ENCODE assay signal across 24 mouse cellular contexts in the genomic region with DNA sequence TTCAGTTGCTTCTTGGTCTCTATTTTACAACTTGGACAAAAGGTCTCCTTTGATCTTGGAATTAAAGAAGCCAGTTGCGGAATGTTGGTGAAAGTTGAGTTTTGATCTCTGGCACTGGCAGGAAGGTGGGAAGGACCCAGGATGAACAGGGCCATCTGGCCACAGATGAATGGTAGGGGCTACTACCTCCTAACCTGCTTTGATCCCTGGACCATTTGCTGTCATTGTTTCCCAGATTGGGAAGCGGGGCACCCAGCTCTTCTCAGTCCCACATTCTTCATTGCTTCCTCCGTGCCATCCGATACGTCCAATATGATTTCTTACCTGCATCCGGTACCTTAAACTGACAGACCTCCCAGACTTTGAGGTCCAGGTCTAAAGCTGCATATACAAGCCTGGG. TPM values are rescaled to one million over a fixed set of nuclear protein-coding genes. Genes with fewer than 3 reads are reported as not detected.
DNase-seq lines count a peak whose midpoint lies in the region; ATAC-seq and TF ChIP-seq lines count a peak whose summit lies in the region.
"Had no signal": no experiment of that assay in that cellular context is flagged by ENCODE, and none has a peak within 500 bp of the region (broad histone marks: within the 10 kb centered on the region; RNA-seq: fewer than 3 reads in every experiment).

No protein-coding gene starts in this region.

- ATAC-seq in kidney, embryonic 14.5 days (ENCODE audit: low FRiP score, low TSS enrichment): peak; percentile 72; the same call in 1 of the 2 replicates
- ATAC-seq in kidney, postnatal 0 days (replicated peaks; ENCODE audit: low FRiP score, low read depth): no peak
- ATAC-seq in megakaryocyte, adult 5-6 weeks (ENCODE audit: poor library complexity, severe bottlenecking): no peak
- ATAC-seq: forebrain, embryonic 13.5 days; forebrain, embryonic 16.5 days; hindbrain, embryonic 16.5 days had no signal

- H3K9me3 ChIP-seq in kidney, embryonic 14.5 days (ENCODE audit: control insufficient read depth, low read length): no peaks in the 10 kb centered on the region
- no peaks in the 10 kb centered on the region for H3K9me3 ChIP-seq in kidney, postnatal 0 days (replicated peaks; ENCODE audit: low read length)
- H3K9me3 ChIP-seq in megakaryocyte, embryonic 14.5 days: no peaks in the 10 kb centered on the region
- H3K9me3 ChIP-seq: forebrain, embryonic 10.5 days; forebrain, embryonic 13.5 days; hindbrain, embryonic 10.5 days; hindbrain, embryonic 13.5 days had no signal

- WGBS in kidney, embryonic 14.5 days: 30% methylated on average over 6 of the region's 6 CpGs
- 33% methylated on average over 6 of the region's 6 CpGs for WGBS in kidney, postnatal 0 days

- no peak for TF ChIP-seq CTCF in kidney, postnatal 0 days (IDR thresholded peaks at IDR 0.05; ENCODE audit: low read depth)

- H3K27ac ChIP-seq in kidney, embryonic 14.5 days (ENCODE audit: low read depth, low read length): no peak overlapping the region
- H3K27ac ChIP-seq in kidney, postnatal 0 days: no peak overlapping the region
- H3K27ac ChIP-seq: forebrain, embryonic 10.5 days; forebrain, embryonic 13.5 days; hindbrain, embryonic 10.5 days; hindbrain, embryonic 13.5 days had no signal

- H3K27me3 ChIP-seq in kidney, embryonic 14.5 days (ENCODE audit: control insufficient read depth, insufficient read depth, low read length): no peaks in the 10 kb centered on the region
- H3K27me3 ChIP-seq in kidney, postnatal 0 days (ENCODE audit: insufficient read depth, low read length): no peaks in the 10 kb centered on the region
- H3K27me3 ChIP-seq in megakaryocyte, embryonic 14.5 days (replicated peaks): no peaks in the 10 kb centered on the region
- H3K27me3 ChIP-seq: CH12.LX; hindbrain, embryonic 13.5 days had no signal

- DNase-seq in kidney, postnatal 36 days: no peak
- peak; percentile 17 for DNase-seq in kidney, postnatal 0 days (ENCODE audit: low spot score)
- DNase-seq in kidney, postnatal 25 days: no peak
- no peak for DNase-seq in left cerebral cortex, adult 8-10 months (ENCODE audit: low spot score in 2 of 2)
- DNase-seq: adrenal gland, postnatal 10 days; adrenal gland, postnatal 36 days; B cell, adult 2 months; cerebellum, adult 9-10 months; cerebellum, postnatal 14 days; gastrocnemius, postnatal 10 days; gastrocnemius, postnatal 36 days; heart, postnatal 36 days had no signal

- no peak overlapping the region for H3K9ac ChIP-seq in kidney, embryonic 14.5 days (ENCODE audit: low read depth, low read length)
- no peak overlapping the region for H3K9ac ChIP-seq in kidney, postnatal 0 days (ENCODE audit: low read depth, low read length)
- H3K9ac ChIP-seq: forebrain, embryonic 13.5 days; hindbrain, embryonic 13.5 days had no signal

- peaks cover 10% of the 10 kb centered on the region; the same call in 1 of the 2 replicates for H3K36me3 ChIP-seq in kidney, embryonic 14.5 days (ENCODE audit: control insufficient read depth, insufficient read depth, low read length)
- no peaks in the 10 kb centered on the region for H3K36me3 ChIP-seq in kidney, postnatal 0 days (ENCODE audit: insufficient read depth, low read length)
- H3K36me3 ChIP-seq in megakaryocyte, embryonic 14.5 days (replicated peaks; ENCODE audit: low read length): peaks cover 51% of the 10 kb centered on the region
- H3K36me3 ChIP-seq: hindbrain, embryonic 13.5 days had no signal

- peaks cover 20% of the 10 kb centered on the region for H3K4me1 ChIP-seq in kidney, embryonic 14.5 days (ENCODE audit: control insufficient read depth, insufficient read depth, low read length)
- H3K4me1 ChIP-seq in kidney, postnatal 0 days (replicated peaks; ENCODE audit: insufficient read depth, low read length): peaks cover 19% of the 10 kb centered on the region
- peaks cover 92% of the 10 kb centered on the region for H3K4me1 ChIP-seq in megakaryocyte, embryonic 14.5 days

- H3K4me2 ChIP-seq in kidney, embryonic 14.5 days (replicated peaks; ENCODE audit: low read depth, low read length): no peak overlapping the region
- H3K4me2 ChIP-seq in kidney, postnatal 0 days (ENCODE audit: low read length): no peak overlapping the region
- H3K4me2 ChIP-seq: forebrain, embryonic 13.5 days; heart, embryonic 11.5 days; hindbrain, embryonic 13.5 days had no signal

- H3K4me3 ChIP-seq in kidney, embryonic 14.5 days (ENCODE audit: low read length): no peak overlapping the region
- no peak overlapping the region for H3K4me3 ChIP-seq in kidney, postnatal 0 days (replicated peaks; ENCODE audit: low read depth, low read length)
- peak overlapping the region; percentile 67 for H3K4me3 ChIP-seq in megakaryocyte, embryonic 14.5 days (replicated peaks)
- H3K4me3 ChIP-seq: forebrain, embryonic 10.5 days; forebrain, embryonic 13.5 days; hindbrain, embryonic 10.5 days; hindbrain, embryonic 13.5 days had no signal

RNA-seq across cellular contexts. Expression of a gene that starts 6.0 kb away (rescaled TPM):
- polyA plus RNA-seq in kidney, embryonic 14.5 days (2014; fragmentation: Nextera tagmentation; extraction: Ambion mirVana): 71.1 and 99.4 TPM in 2 replicates
- 68.1 and 74.5 TPM in 2 replicates for polyA plus RNA-seq in kidney, postnatal 0 days (2015; fragmentation: Nextera tagmentation; extraction: Ambion mirVana)
- polyA plus RNA-seq in megakaryocyte, embryonic 14.5 days (2012; ENCODE audit: insufficient read depth, low replicate concordance): 23.8 and 32.4 TPM in 2 replicates
- total RNA-seq in megakaryocyte, adult 5-6 weeks (2015): 50.1 and 56.9 TPM in 2 replicates
- total RNA-seq in megakaryocyte, adult 5-6 weeks (2017): 78.7 and 85.5 TPM in 2 replicates
- total RNA-seq in left cerebral cortex, adult 8-10 months (2022): 100 to 1,000 TPM; 106 to 122 (median 113) TPM

RNA-seq across cellular contexts. Expression of a gene that starts 58.1 kb away (rescaled TPM):
- polyA plus RNA-seq in kidney, embryonic 14.5 days (2014; fragmentation: Nextera tagmentation; extraction: Ambion mirVana): 5.4 and 9.6 TPM in 2 replicates
- 9.3 and 10.6 TPM in 2 replicates for polyA plus RNA-seq in kidney, postnatal 0 days (2015; fragmentation: Nextera tagmentation; extraction: Ambion mirVana)
- 3.3 and 3.6 TPM in 2 replicates for polyA plus RNA-seq in megakaryocyte, embryonic 14.5 days (2012; ENCODE audit: insufficient read depth, low replicate concordance)
- 5.6 and 6.2 TPM in 2 replicates for total RNA-seq in megakaryocyte, adult 5-6 weeks (2015)
- total RNA-seq in megakaryocyte, adult 5-6 weeks (2017): 4.0 and 6.5 TPM in 2 replicates
- 10 to 100 TPM; 26.5 to 30.0 (median 27.9) TPM for total RNA-seq in left cerebral cortex, adult 8-10 months (2022)

RNA-seq across cellular contexts. Expression of a gene that starts 58.9 kb away (rescaled TPM):
- 3.9 and 4.8 TPM in 2 replicates for polyA plus RNA-seq in kidney, embryonic 14.5 days (2014; fragmentation: Nextera tagmentation; extraction: Ambion mirVana)
- 3.6 and 4.3 TPM in 2 replicates for polyA plus RNA-seq in kidney, postnatal 0 days (2015; fragmentation: Nextera tagmentation; extraction: Ambion mirVana)
- 1.9 and 8.1 TPM in 2 replicates for polyA plus RNA-seq in megakaryocyte, embryonic 14.5 days (2012; ENCODE audit: insufficient read depth, low replicate concordance)
- 207 and 212 TPM in 2 replicates for total RNA-seq in megakaryocyte, adult 5-6 weeks (2015)
- 279 and 282 TPM in 2 replicates for total RNA-seq in megakaryocyte, adult 5-6 weeks (2017)
- 1 to 10 TPM; 1.7 to 4.2 (median 2.7) TPM for total RNA-seq in left cerebral cortex, adult 8-10 months (2022)
- total RNA-seq: MEL had no signal
